Mouse (Mus musculus): ENCODE measurements around the gene Olfr898. TPM values are rescaled to one million over a fixed set of nuclear protein-coding genes. Genes with fewer than 3 reads are reported as not detected.

Gene Olfr898
- not detected in 2 replicates for polyA plus RNA-seq (2016; fragmentation: Nextera tagmentation; extraction: Ambion mirVana)

- Histone ChIP-seq H3K4me2 (no peak within 1 kb of the TSS), H3K27ac (ENCODE audit: poor library complexity, severe bottlenecking) (no peak within 1 kb of the TSS), H3K27me3 (replicated peaks) (no peaks in the 10 kb centered on the region), H3K9me3 (replicated peaks) (no peaks in the 10 kb centered on the region), H3K4me1 (replicated peaks) (no peaks in the 10 kb centered on the region), H3K9ac (no peak within 1 kb of the TSS), H3K36me3 (no peaks in the 10 kb centered on the region), H3K4me3 (no peak within 1 kb of the TSS)
- 90% methylated on average over 4 of the region's 4 CpGs for WGBS
- no peak for ATAC-seq (ENCODE audit: insufficient number of reproducible peaks, low FRiP score)
These were observed at the start of gene Olfr898 for GRCm38 (mm10) chr9:38348111-38348510. Gene Olfr898, plus strand, starts transcription at chr9:38348411.

GRCm38 (mm10) chr9:38328760-38329159 is 19.5 kb upstream of the Olfr898 start, which contains the start of gene Olfr25:
Gene Olfr25, plus strand, starts transcription at chr9:38329060.
- Histone ChIP-seq H3K4me1 (replicated peaks) (no peaks in the 10 kb centered on the region), H3K27me3 (replicated peaks) (no peaks in the 10 kb centered on the region), H3K9me3 (replicated peaks) (no peaks in the 10 kb centered on the region), H3K4me2 (no peak within 1 kb of the TSS), H3K27ac (ENCODE audit: poor library complexity, severe bottlenecking) (no peak within 1 kb of the TSS), H3K9ac (no peak within 1 kb of the TSS), H3K36me3 (no peaks in the 10 kb centered on the region), H3K4me3 (no peak within 1 kb of the TSS)
- 67% methylated on average over 3 of the region's 3 CpGs for WGBS
- ATAC-seq (ENCODE audit: insufficient number of reproducible peaks, low FRiP score): no peak

GRCm38 (mm10) chr9:38366596-38366995 is 18.4 kb downstream of the Olfr898 start, which contains the start of gene Olfr250:
Gene Olfr250, plus strand, starts transcription at chr9:38366896.
- no peak within 1 kb of the TSS for H3K27ac ChIP-seq (ENCODE audit: poor library complexity, severe bottlenecking)
- no peak within 1 kb of the TSS for H3K4me2 ChIP-seq
- no peaks in the 10 kb centered on the region for H3K36me3 ChIP-seq
- H3K27me3 ChIP-seq (replicated peaks): no peaks in the 10 kb centered on the region
- 82% methylated on average over 2 of the region's 2 CpGs for WGBS
- no peaks in the 10 kb centered on the region for H3K4me1 ChIP-seq (replicated peaks)
- ATAC-seq (ENCODE audit: insufficient number of reproducible peaks, low FRiP score): no peak
- no peaks in the 10 kb centered on the region for H3K9me3 ChIP-seq (replicated peaks)
- H3K9ac ChIP-seq: no peak within 1 kb of the TSS
- no peak within 1 kb of the TSS for H3K4me3 ChIP-seq

GRCm38 (mm10) chr9:38376786-38377185 is 28.6 kb downstream of the Olfr898 start, which contains the start of gene Olfr251:
Gene Olfr251, plus strand, starts transcription at chr9:38377086.
- Histone ChIP-seq H3K27ac (ENCODE audit: poor library complexity, severe bottlenecking) (no peak within 1 kb of the TSS), H3K9ac (no peak within 1 kb of the TSS), H3K36me3 (no peaks in the 10 kb centered on the region), H3K27me3 (replicated peaks) (no peaks in the 10 kb centered on the region), H3K4me3 (no peak within 1 kb of the TSS), H3K9me3 (replicated peaks) (no peaks in the 10 kb centered on the region), H3K4me2 (no peak within 1 kb of the TSS), H3K4me1 (replicated peaks) (no peaks in the 10 kb centered on the region)
- WGBS: 55% methylated on average over 2 of the region's 2 CpGs
- no peak for ATAC-seq (ENCODE audit: insufficient number of reproducible peaks, low FRiP score)

- Histone ChIP-seq H3K27me3 (replicated peaks) (no peaks in the 10 kb centered on the region), H3K9ac (no peak within 1 kb of the TSS), H3K4me3 (no peak within 1 kb of the TSS), H3K4me1 (replicated peaks) (no peaks in the 10 kb centered on the region), H3K36me3 (no peaks in the 10 kb centered on the region), H3K9me3 (replicated peaks) (no peaks in the 10 kb centered on the region), H3K27ac (ENCODE audit: poor library complexity, severe bottlenecking) (no peak within 1 kb of the TSS), H3K4me2 (no peak within 1 kb of the TSS)
- no peak for ATAC-seq (ENCODE audit: insufficient number of reproducible peaks, low FRiP score)
- WGBS: 62% methylated on average over 1 of the region's 1 CpGs
These were observed 53.2 kb downstream of the Olfr898 start, which contains the start of gene Olfr147 for GRCm38 (mm10) chr9:38401398-38401797. Gene Olfr147, plus strand, starts transcription at chr9:38401698.

Other genes with a start within 250 kb of the Olfr898 start
- not detected in 2 replicates for gene Olfr888, start 240.3 kb upstream of the Olfr898 start, polyA plus RNA-seq (2016; fragmentation: Nextera tagmentation; extraction: Ambion mirVana)
- gene Olfr889, start 233.2 kb upstream of the Olfr898 start, polyA plus RNA-seq (2016; fragmentation: Nextera tagmentation; extraction: Ambion mirVana): 0.03 TPM in 2 replicates
- not detected in 2 replicates for gene Olfr890, start 205.9 kb upstream of the Olfr898 start, polyA plus RNA-seq (2016; fragmentation: Nextera tagmentation; extraction: Ambion mirVana)
- gene Olfr891, start 167.6 kb upstream of the Olfr898 start, polyA plus RNA-seq (2016; fragmentation: Nextera tagmentation; extraction: Ambion mirVana): not detected in 2 replicates
- not detected in 2 replicates for gene Olfr893, start 140.0 kb upstream of the Olfr898 start, polyA plus RNA-seq (2016; fragmentation: Nextera tagmentation; extraction: Ambion mirVana)
- gene Olfr894, start 130.4 kb upstream of the Olfr898 start, polyA plus RNA-seq (2016; fragmentation: Nextera tagmentation; extraction: Ambion mirVana): not detected in 2 replicates
- gene Olfr143, start 95.6 kb upstream of the Olfr898 start, polyA plus RNA-seq (2016; fragmentation: Nextera tagmentation; extraction: Ambion mirVana): not detected in 2 replicates
- gene Olfr895, start 80.6 kb upstream of the Olfr898 start, polyA plus RNA-seq (2016; fragmentation: Nextera tagmentation; extraction: Ambion mirVana): not detected in 2 replicates
- gene Olfr896-ps1, start 57.3 kb upstream of the Olfr898 start, polyA plus RNA-seq (2016; fragmentation: Nextera tagmentation; extraction: Ambion mirVana): not detected in 2 replicates
- not detected in 2 replicates for gene Olfr25, start 19.4 kb upstream of the Olfr898 start, polyA plus RNA-seq (2016; fragmentation: Nextera tagmentation; extraction: Ambion mirVana)
- gene Olfr250, start 18.5 kb downstream of the Olfr898 start, polyA plus RNA-seq (2016; fragmentation: Nextera tagmentation; extraction: Ambion mirVana): not detected in 2 replicates
- gene Olfr251, start 28.7 kb downstream of the Olfr898 start, polyA plus RNA-seq (2016; fragmentation: Nextera tagmentation; extraction: Ambion mirVana): not detected in 2 replicates
- gene Olfr147, start 53.3 kb downstream of the Olfr898 start, polyA plus RNA-seq (2016; fragmentation: Nextera tagmentation; extraction: Ambion mirVana): not detected in 2 replicates
- not detected in 2 replicates for gene Olfr901, start 81.0 kb downstream of the Olfr898 start, polyA plus RNA-seq (2016; fragmentation: Nextera tagmentation; extraction: Ambion mirVana)
- not detected in 2 replicates for gene Olfr902, start 99.2 kb downstream of the Olfr898 start, polyA plus RNA-seq (2016; fragmentation: Nextera tagmentation; extraction: Ambion mirVana)
- gene Olfr904, start 114.7 kb downstream of the Olfr898 start, polyA plus RNA-seq (2016; fragmentation: Nextera tagmentation; extraction: Ambion mirVana): not detected in 2 replicates
- gene Olfr905, start 122.7 kb downstream of the Olfr898 start, polyA plus RNA-seq (2016; fragmentation: Nextera tagmentation; extraction: Ambion mirVana): not detected in 2 replicates
- gene Olfr906, start 138.7 kb downstream of the Olfr898 start, polyA plus RNA-seq (2016; fragmentation: Nextera tagmentation; extraction: Ambion mirVana): not detected in 2 replicates
- not detected in 2 replicates for gene Olfr907, start 147.4 kb downstream of the Olfr898 start, polyA plus RNA-seq (2016; fragmentation: Nextera tagmentation; extraction: Ambion mirVana)
- not detected in 2 replicates for gene Olfr911-ps1, start 173.2 kb downstream of the Olfr898 start, polyA plus RNA-seq (2016; fragmentation: Nextera tagmentation; extraction: Ambion mirVana)
- gene Olfr910, start 189.4 kb downstream of the Olfr898 start, polyA plus RNA-seq (2016; fragmentation: Nextera tagmentation; extraction: Ambion mirVana): not detected in 2 replicates
- gene Olfr912, start 231.8 kb downstream of the Olfr898 start, polyA plus RNA-seq (2016; fragmentation: Nextera tagmentation; extraction: Ambion mirVana): not detected in 2 replicates
- not detected in 2 replicates for gene Olfr913, start 244.3 kb downstream of the Olfr898 start, polyA plus RNA-seq (2016; fragmentation: Nextera tagmentation; extraction: Ambion mirVana)

Measured in heart, embryonic 12.5 days (tissue).